Mouse (Mus musculus): ENCODE data around the gene Capn8. TPM values are rescaled to one million over a fixed set of nuclear protein-coding genes. Genes with fewer than 3 reads are reported as not detected.

Capn8 gene
- not detected for total RNA-seq (2023)

GRCm38 (mm10) chr1:182564408-182565120 is at the start of gene Capn8:
TSS of gene Capn8 (plus strand) at chr1:182565007.

GRCm38 (mm10) chr1:182516758-182517676 is 47.8 kb upstream of the Capn8 start, which contains the start of gene Capn2:
TSS of gene Capn2 (minus strand) at chr1:182517608.

Other genes starting within 250 kb of the Capn8 start
- 45.2 TPM for gene Fbxo28, start 223.4 kb upstream of the Capn8 start, total RNA-seq (2023)
- gene Trp53bp2, start 155.8 kb upstream of the Capn8 start, total RNA-seq (2023), result 35.0 TPM
- 59.5 TPM for gene Capn2, start 47.4 kb upstream of the Capn8 start, total RNA-seq (2023)
- not detected for gene Ccdc185, start 184.2 kb downstream of the Capn8 start, total RNA-seq (2023)
- 3.2 TPM for gene Susd4, start 198.9 kb downstream of the Capn8 start, total RNA-seq (2023)